Mouse (Mus musculus): ENCODE results near the gene Fbln2. TPM values are rescaled to one million over a fixed set of nuclear protein-coding genes. Genes with fewer than 3 reads are reported as not detected.

The Fbln2 gene
- polyA plus RNA-seq, 2 experiments: 219 to 294 TPM

GRCm38 (mm10) chr6:91281747-91282146 lies 69.5 kb downstream of the Fbln2 start:
- no peak for TF ChIP-seq POLR2A (IDR thresholded peaks at IDR 0.05; ENCODE audit: borderline replicate concordance, extremely low read depth, insufficient read depth, insufficient read length)
- no peak overlapping the region for H3K27ac ChIP-seq (replicated peaks; ENCODE audit: low read depth, low read length)
- H3K4me3 ChIP-seq (replicated peaks; ENCODE audit: low read length): no peak overlapping the region
- H3K36me3 ChIP-seq (ENCODE audit: control insufficient read depth, insufficient read depth, low read length): no peaks in the 10 kb centered on the region
- H3K9me3 ChIP-seq (ENCODE audit: control insufficient read depth, low read length): no peaks in the 10 kb centered on the region
- H3K9ac ChIP-seq (ENCODE audit: low read depth, low read length, severe bottlenecking): no peak overlapping the region
- DNase-seq (ENCODE audit: low spot score): no peak
- no peak overlapping the region for H3K4me2 ChIP-seq (replicated peaks; ENCODE audit: low read depth, low read length, severe bottlenecking)
- peaks cover 34% of the 10 kb centered on the region for H3K27me3 ChIP-seq (ENCODE audit: control insufficient read depth, insufficient read depth, low read length)
- peaks cover 7% of the 10 kb centered on the region for H3K4me1 ChIP-seq (ENCODE audit: control insufficient read depth, insufficient read depth, low read length)
- ATAC-seq (ENCODE audit: low FRiP score, low read depth): no peak
- 31% methylated on average over 5 of the region's 5 CpGs for WGBS

GRCm38 (mm10) chr6:91283031-91283430 lies 70.8 kb downstream of the Fbln2 start:
- Histone ChIP-seq H3K4me3 (replicated peaks; ENCODE audit: low read length) (no peak overlapping the region), H3K27me3 (ENCODE audit: control insufficient read depth, insufficient read depth, low read length) (peaks cover 43% of the 10 kb centered on the region), H3K9ac (ENCODE audit: low read depth, low read length, severe bottlenecking) (no peak overlapping the region), H3K4me1 (ENCODE audit: control insufficient read depth, insufficient read depth, low read length) (peaks cover 7% of the 10 kb centered on the region), H3K27ac (replicated peaks; ENCODE audit: low read depth, low read length) (no peak overlapping the region), H3K9me3 (ENCODE audit: control insufficient read depth, low read length) (no peaks in the 10 kb centered on the region), H3K4me2 (replicated peaks; ENCODE audit: low read depth, low read length, severe bottlenecking) (no peak overlapping the region), H3K36me3 (ENCODE audit: control insufficient read depth, insufficient read depth, low read length) (no peaks in the 10 kb centered on the region)
- DNase-seq (ENCODE audit: low spot score): no peak
- 77% methylated on average over 7 of the region's 7 CpGs for WGBS
- TF ChIP-seq POLR2A (IDR thresholded peaks at IDR 0.05; ENCODE audit: borderline replicate concordance, extremely low read depth, insufficient read depth, insufficient read length): no peak
- no peak for ATAC-seq (ENCODE audit: low FRiP score, low read depth)

- ATAC-seq (ENCODE audit: low FRiP score, low read depth) (peak; percentile 3; the same call in 1 of the 2 replicates), DNase-seq (ENCODE audit: low spot score) (peak; percentile 50)
- no peak for TF ChIP-seq POLR2A (IDR thresholded peaks at IDR 0.05; ENCODE audit: borderline replicate concordance, extremely low read depth, insufficient read depth, insufficient read length)
- Histone ChIP-seq H3K9me3 (ENCODE audit: control insufficient read depth, low read length) (no peaks in the 10 kb centered on the region), H3K36me3 (ENCODE audit: control insufficient read depth, insufficient read depth, low read length) (no peaks in the 10 kb centered on the region), H3K27me3 (ENCODE audit: control insufficient read depth, insufficient read depth, low read length) (peaks cover 47% of the 10 kb centered on the region), H3K4me3 (replicated peaks; ENCODE audit: low read length) (peak overlapping the region; percentile 31), H3K9ac (ENCODE audit: low read depth, low read length, severe bottlenecking) (peak overlapping the region; percentile 21; the same call in 1 of the 2 replicates), H3K4me2 (replicated peaks; ENCODE audit: low read depth, low read length, severe bottlenecking) (peak overlapping the region; percentile 55), H3K4me1 (ENCODE audit: control insufficient read depth, insufficient read depth, low read length) (peaks cover 7% of the 10 kb centered on the region), H3K27ac (replicated peaks; ENCODE audit: low read depth, low read length) (no peak overlapping the region)
- WGBS: 8% methylated on average over 35 of the region's 35 CpGs
Observed at GRCm38 (mm10) chr6:91284521-91285449, 72.5 kb downstream of the Fbln2 start.

GRCm38 (mm10) chr6:91285450-91285790 lies 73.2 kb downstream of the Fbln2 start:
- Histone ChIP-seq H3K4me1 (ENCODE audit: control insufficient read depth, insufficient read depth, low read length) (peaks cover 7% of the 10 kb centered on the region), H3K9ac (ENCODE audit: low read depth, low read length, severe bottlenecking) (peak overlapping the region; percentile 21; the same call in 1 of the 2 replicates), H3K27ac (replicated peaks; ENCODE audit: low read depth, low read length) (no peak overlapping the region), H3K4me2 (replicated peaks; ENCODE audit: low read depth, low read length, severe bottlenecking) (peak overlapping the region; percentile 55), H3K9me3 (ENCODE audit: control insufficient read depth, low read length) (no peaks in the 10 kb centered on the region), H3K36me3 (ENCODE audit: control insufficient read depth, insufficient read depth, low read length) (no peaks in the 10 kb centered on the region), H3K27me3 (ENCODE audit: control insufficient read depth, insufficient read depth, low read length) (peaks cover 47% of the 10 kb centered on the region), H3K4me3 (replicated peaks; ENCODE audit: low read length) (peak overlapping the region; percentile 31)
- peak; percentile 63 for DNase-seq (ENCODE audit: low spot score)
- TF ChIP-seq POLR2A (IDR thresholded peaks at IDR 0.05; ENCODE audit: borderline replicate concordance, extremely low read depth, insufficient read depth, insufficient read length): no peak
- ATAC-seq (ENCODE audit: low FRiP score, low read depth): peak; percentile 70
- under 1% methylated on average over 26 of the region's 28 CpGs for WGBS

GRCm38 (mm10) chr6:91285814-91286545 lies 73.7 kb downstream of the Fbln2 start:
- DNase-seq (ENCODE audit: low spot score): peak; percentile 34
- Histone ChIP-seq H3K9ac (ENCODE audit: low read depth, low read length, severe bottlenecking) (no peak overlapping the region), H3K9me3 (ENCODE audit: control insufficient read depth, low read length) (no peaks in the 10 kb centered on the region), H3K4me2 (replicated peaks; ENCODE audit: low read depth, low read length, severe bottlenecking) (peak overlapping the region; percentile 55), H3K36me3 (ENCODE audit: control insufficient read depth, insufficient read depth, low read length) (no peaks in the 10 kb centered on the region), H3K4me3 (replicated peaks; ENCODE audit: low read length) (peak overlapping the region; percentile 31), H3K4me1 (ENCODE audit: control insufficient read depth, insufficient read depth, low read length) (peaks cover 7% of the 10 kb centered on the region), H3K27me3 (ENCODE audit: control insufficient read depth, insufficient read depth, low read length) (peaks cover 47% of the 10 kb centered on the region), H3K27ac (replicated peaks; ENCODE audit: low read depth, low read length) (no peak overlapping the region)
- WGBS: 29% methylated on average over 30 of the region's 30 CpGs
- peak; percentile 13; the same call in 1 of the 2 replicates for ATAC-seq (ENCODE audit: low FRiP score, low read depth)
- no peak for TF ChIP-seq POLR2A (IDR thresholded peaks at IDR 0.05; ENCODE audit: borderline replicate concordance, extremely low read depth, insufficient read depth, insufficient read length)

Data from limb, embryonic 14.5 days (tissue).